Mouse (Mus musculus) E14TG2a.4 (cell line): ENCODE results near the gene Cd274.

Experiments used
- CTCF ChIP-seq: conservative IDR thresholded peaks from 2 replicates; pipeline ENCODE4 v1.5.1; 2014; ENCODE audit warnings: low read length
- NANOG ChIP-seq: IDR thresholded peaks from 2 replicates; pipeline ENCODE4 v1.6.1; 2014; ENCODE audit warnings: borderline replicate concordance, low read length, mixed read lengths
- POU5F1 ChIP-seq: IDR thresholded peaks from 2 replicates; pipeline ENCODE4 v1.6.1; 2014; ENCODE audit warnings: low read length, borderline replicate concordance

- TF ChIP-seq CTCF (no peak), NANOG (no peak), POU5F1 (no peak)
Observed at GRCm38 (mm10) chr19:29325852-29326180, 41.4 kb upstream of the Cd274 start.
